Mouse (Mus musculus) erythroblast, adult 5-6 weeks (primary cell): ENCODE results near the gene Fra10ac1. TPM values are rescaled to one million over a fixed set of nuclear protein-coding genes. Genes with fewer than 3 reads are reported as not detected.

ENCODE experiments used
- ATAC-seq: replicated peaks from 2 replicates; pipeline ENCODE4 v1.8.0; 2016; ENCODE audit warnings: moderate number of reproducible peaks, mild to moderate bottlenecking, moderate TSS enrichment, inconsistent platforms; ENCODE audit not compliant: poor library complexity, low FRiP score, severe bottlenecking
- total RNA-seq, 2 experiments: library from RNA; stranded (forward) in 1 of 2; stranded (reverse) in 1 of 2; fragments of 150-400 nt in 1 of 2; fragments of 200-764, 138-1000 nt in 1 of 2; gene quantifications; 2 replicates each; pipeline versions ENCODE4 v1.2.3 to v1.2.4; 2015 to 2017; ENCODE audit warnings: low replicate concordance in 2 of 2

Fra10ac1 gene
- 6.3 and 7.3 TPM in 2 replicates for total RNA-seq (2015; ENCODE audit: low replicate concordance)
- 4.5 and 6.1 TPM in 2 replicates for total RNA-seq (2017; ENCODE audit: low replicate concordance)

DNA sequence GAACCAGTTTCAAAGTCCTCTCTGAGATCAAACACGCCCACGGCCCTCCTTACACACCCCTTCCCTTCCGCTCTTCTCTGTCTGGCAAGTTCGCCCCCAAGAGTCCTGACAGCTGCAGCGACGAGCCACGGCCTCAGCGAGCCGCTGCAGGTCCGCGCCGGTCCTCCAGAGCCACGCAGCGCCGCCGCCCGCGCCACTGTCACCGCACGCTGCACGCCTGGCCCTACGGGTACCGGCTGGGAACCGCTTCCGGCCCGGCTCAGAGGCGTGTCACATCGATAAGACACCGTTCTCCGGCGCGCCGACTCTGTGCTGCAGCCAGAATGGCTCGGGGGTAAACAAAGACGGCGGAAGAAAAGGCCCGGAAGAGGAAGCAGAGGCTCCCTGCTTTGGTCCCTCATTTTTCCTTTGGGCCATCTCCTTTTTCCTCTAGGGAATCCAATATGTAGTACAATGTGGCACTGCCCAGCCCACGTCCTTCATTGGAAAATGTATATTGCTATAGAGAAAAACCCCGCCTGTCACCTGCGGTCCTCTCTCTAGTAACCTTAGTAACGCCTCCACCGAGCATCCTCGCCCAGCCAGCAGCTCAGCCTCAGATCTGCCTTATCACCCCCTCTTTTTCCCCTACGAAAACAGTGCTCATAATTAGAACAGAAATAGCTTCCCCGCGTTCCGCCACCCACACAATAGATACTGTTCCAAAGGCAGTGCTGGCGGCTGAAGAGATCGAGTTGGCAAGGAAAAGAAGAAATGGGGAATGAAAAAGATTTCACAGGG is at the start of gene Fra10ac1:
Gene Fra10ac1 (minus strand): TSS at position 252 of the 780 bp plus-strand sequence.
- ATAC-seq = peak; percentile 92

DNA sequence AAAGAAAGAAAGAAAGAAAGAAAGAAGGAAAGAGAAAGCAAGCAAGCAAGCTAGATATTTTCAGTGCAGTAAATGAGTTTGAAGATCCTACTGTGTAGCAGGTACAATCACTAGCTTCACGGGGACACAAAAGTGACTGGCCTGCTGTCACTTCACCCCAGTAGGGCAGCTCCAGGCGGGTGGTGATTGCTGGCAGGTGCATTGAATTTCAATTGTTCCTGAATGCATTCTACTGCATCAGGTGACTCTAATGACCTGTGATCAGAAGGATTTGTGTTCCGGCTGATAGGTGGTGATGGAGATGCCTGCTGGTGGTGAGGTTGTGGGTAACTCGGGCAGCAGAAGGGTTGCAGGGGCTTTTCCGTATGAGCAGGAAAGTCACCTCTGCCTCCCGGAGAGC is 47.1 kb upstream of the Fra10ac1 start:
- no peak for ATAC-seq

GRCm38 (mm10) chr19:38267469-38267868 is 43.5 kb upstream of the Fra10ac1 start:
- ATAC-seq = no peak

- no peak for ATAC-seq
These were observed 41.8 kb upstream of the Fra10ac1 start for GRCm38 (mm10) chr19:38265767-38266166.

DNA sequence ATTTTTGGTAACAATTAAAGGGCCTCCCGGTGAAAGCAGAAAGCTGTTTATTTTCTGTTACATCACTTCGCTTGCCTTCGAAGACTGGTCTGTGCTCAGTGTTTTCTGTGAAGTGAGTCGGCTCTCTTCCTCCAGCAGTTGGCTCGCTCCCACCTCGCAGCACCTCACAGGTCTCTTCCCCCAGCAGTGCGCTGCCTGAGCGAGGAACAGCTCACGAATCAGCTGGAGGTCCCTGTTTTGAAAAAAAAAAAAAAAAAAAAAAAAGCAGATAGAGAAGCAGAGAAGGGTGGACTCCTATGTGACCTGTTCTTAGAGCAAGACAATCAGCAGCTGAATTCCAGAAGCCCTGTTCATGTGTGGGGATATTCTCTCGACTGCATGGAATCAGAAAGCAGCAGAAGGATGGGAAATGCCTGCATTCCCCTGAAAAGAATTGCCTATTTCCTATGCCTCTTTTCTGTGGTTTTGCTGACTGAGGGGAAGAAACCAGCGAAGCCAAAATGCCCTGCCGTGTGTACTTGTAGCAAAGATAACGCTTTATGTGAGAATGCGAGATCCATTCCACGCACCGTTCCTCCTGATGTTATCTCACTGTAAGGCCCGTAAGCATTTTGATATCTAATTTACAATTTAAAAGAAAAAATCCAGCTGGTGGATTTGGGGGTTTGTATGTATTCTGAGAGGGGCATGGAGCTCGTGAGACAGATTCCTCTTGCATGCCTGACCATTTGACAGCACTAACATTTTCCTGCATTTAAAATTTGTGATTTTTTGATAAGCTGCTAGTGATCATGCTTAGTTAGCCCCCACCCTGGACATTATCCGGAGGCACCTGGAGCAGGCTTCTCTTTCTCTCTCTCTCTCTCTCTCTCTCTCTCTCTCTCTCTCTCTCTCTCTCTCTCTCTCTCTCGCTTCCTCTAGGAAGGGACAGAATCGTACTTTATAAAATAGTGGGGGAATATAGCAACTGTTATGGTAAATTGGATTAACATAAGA is 40.8 kb upstream of the Fra10ac1 start, which contains the start of gene Lgi1:
Gene Lgi1 (plus strand): TSS at position 32 of the 996 bp plus-strand sequence.
- ATAC-seq = no peak

DNA sequence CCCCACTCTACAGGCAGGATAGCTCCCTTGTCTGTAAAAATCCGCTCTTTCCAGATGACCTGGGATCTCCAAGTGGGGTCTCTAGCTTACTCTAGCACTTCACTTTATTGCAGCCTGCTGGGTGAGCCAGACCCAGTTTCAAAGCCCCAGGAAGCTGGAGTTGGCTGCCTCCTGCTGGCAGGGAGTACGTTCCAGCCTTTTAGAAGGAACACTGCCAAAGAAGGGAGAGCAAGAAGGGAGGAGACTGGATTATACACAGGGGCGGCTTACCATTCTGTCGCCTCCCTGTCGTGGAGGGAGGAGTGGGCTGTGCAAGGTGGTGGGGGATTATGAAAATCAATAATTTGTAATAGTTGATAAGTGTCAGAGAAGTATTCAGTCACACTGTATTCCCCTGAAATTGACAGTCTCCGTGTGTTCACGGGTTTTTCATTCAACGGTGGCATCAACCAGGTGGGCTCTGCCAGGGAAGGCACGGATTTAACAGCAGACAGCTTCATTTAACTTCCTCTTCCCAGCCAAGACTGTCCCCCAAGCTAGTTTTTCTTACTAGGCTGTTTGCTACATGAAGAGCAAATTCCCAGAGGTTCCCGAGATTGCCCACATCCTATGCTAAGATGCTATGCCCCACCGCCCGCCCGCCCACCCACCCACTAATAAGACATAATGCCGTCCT is 40.0 kb upstream of the Fra10ac1 start:
- no peak for ATAC-seq

GRCm38 (mm10) chr19:38261351-38261750 is 37.4 kb upstream of the Fra10ac1 start:
- no peak for ATAC-seq

GRCm38 (mm10) chr19:38260346-38260745 is 36.4 kb upstream of the Fra10ac1 start:
- no peak for ATAC-seq

DNA sequence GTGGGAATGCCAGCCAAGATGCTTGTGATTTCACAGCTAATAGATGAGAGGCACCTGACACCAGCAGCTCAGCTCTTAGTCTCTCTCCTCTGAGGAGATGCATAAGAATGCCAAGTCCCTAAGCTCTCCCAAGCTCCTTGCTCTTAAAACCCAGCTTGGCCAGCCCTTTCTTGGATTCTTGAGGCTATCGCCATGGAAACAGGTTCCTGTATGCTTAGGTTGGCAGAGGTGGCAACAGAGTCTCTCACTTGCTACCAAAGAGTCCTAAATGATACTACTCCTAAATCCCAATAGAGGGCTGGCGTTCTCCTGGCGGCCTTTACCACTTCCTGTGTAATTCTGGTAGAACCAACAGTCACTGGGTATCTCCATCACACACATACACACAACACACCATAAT is 35.5 kb upstream of the Fra10ac1 start:
- no peak for ATAC-seq

DNA sequence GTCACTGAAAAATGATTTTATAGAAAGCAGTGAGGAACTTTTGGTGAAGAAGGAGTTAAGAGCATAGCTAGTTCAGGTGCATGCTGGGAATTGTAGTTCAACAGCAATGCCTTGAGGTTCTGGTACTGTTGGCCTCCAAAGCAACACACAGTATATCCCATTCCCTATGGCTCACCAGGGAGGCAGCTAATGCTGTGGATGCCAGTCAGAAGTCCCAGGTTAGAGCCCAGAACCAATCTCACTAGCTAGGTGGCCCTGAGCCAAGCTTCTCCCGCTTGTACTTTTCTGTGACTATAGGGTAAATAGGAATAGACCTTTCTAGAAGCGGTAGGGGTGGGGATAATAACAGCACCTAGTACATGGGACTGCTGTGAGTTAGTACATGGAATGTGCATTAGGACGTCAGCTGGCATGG is 34.7 kb upstream of the Fra10ac1 start:
- ATAC-seq = no peak

DNA sequence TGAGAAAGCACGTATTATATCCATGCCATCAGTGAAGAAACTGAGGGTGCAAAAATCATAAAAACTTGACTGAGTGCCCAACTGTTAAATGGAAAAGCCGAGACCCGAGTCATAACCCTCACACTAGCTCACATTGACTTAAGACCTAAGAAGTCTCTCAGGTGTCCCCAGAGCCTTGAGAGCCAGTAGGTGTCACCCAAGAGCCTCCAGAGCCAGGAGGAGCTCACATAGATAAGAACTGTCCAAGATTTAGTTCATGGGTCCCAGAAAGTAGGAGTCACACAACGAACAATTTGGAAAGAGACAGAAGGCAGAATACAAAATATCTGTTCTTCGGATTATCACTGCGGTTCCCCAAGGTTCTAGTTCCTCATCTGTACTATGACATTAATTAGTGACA is 29.8 kb upstream of the Fra10ac1 start:
- no peak for ATAC-seq

- no peak for ATAC-seq
These were observed 25.7 kb upstream of the Fra10ac1 start for GRCm38 (mm10) chr19:38249627-38250026.

DNA sequence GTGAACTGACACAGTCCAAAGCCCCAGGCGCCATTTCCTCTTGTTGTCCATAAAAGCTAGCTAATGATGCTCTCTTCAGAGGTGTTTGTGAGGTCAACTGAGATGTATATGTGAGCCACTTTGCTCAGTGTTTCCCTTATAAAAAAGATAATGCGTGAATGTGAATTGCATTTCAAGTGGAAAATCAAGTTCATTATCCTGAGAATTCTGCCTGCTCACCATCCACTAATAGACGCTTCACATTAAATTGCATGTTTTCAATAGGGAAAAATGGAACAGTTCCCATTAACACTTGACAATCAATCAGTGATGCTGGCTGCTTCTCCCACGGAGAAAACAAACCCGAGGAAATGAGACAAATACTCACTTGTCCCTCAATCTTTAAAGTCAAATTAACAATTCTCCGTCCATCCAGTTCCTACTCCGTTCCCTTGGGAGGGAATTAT is 22.2 kb upstream of the Fra10ac1 start:
- no peak for ATAC-seq

DNA sequence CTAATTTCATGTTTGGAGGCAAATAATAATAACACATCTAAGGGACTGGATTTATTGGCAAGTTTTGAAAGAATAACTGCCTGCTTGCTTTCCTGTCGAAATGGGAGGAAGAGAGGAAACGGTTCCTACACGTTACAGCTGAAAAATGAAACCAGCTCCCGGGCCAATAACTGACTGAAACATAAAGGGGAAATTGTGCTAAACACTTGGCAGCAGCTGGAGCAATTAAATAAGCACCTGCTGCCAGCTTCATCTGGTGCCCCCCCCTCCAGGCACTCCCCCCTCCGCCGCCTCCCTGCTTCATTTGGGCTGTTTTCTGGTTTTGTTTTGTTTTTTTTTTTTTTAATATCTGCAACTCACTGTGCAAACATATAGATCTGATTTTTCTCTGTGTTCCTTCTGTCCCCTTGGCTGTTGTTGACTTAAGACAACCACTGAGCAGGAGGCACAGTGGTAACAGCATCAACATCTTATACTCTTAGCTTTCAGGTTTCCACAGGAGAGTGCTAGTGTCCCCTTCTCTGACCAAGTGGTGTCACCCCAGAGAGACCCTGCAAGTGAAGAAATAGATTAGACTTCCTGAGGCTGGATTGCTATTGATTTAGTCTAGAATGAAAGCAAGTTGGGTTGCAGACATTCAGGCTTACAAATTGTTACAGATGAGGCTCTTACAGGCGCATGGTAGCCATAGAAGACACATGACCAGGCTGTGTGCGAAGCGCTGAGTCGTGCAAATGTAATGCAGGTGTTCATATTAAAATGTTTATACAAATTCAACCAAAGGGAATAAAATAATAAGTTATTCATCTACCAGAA is 21.6 kb upstream of the Fra10ac1 start:
- ATAC-seq = no peak

DNA sequence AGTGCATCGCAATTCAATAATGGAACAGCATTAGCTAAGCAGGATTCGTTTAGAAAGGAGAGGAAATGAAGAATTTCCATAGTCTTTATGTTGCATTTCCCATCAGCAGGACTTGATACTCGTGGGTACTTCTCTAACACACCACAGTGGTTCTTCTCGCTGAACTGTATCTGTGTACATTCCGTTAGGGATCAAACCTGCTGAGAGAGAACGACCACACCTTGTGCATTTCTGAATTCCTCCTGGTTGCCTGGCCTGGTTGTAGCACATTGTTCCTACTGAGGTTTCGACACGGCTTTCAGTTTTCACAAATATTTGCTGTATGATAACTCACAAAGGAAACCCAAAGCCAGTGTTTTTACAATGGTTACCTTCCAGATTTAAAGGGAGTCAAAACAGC is 20.8 kb upstream of the Fra10ac1 start:
- ATAC-seq = no peak

- ATAC-seq = no peak
These were observed 18.4 kb upstream of the Fra10ac1 start for GRCm38 (mm10) chr19:38242314-38242852.

DNA sequence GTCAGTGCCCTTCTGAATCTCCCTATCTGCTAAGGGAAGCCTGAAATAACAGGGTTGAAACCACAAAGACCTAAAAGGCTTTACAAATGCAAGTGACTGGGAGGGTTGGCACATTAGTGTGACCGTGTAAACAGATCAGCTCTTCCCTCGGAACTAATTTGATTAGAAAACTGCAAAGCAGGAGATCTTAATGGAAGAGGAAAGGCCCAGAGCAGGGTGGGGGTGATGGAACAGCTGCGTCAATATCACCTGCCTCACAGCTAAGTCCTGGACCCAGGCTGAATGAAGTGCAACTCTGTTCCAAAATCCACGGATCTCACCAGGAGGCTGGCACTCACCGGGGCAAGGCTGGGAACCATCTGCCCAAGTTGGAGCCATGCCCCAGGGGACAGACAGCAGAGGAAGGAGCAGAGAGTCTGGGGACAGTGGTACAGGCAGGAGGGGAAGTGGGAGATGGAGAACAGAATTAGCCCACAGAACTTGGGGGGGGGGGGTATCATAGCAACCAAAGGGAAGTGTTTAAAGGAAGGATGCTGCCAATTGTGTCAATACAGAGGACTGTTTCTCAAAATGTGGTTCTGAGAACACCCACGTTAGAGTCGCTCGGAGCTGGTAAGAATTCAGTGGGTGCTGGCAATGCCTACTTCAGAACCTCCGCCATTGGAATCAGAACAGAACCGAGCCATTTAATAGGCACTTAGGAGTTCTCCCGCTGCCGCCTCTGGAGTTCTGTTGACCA is 14.4 kb upstream of the Fra10ac1 start:
- no peak for ATAC-seq

GRCm38 (mm10) chr19:38237834-38238212 is 13.9 kb upstream of the Fra10ac1 start:
- no peak for ATAC-seq
